Mouse (Mus musculus): ENCODE data around the gene Ccp110.
A peak's percentile ranks its signal among the peaks of the same experiment; 100 is the strongest.

Ccp110 gene

GRCm38 (mm10) chr7:118706488-118706887 lies 5.9 kb upstream of the Ccp110 start:
- H3K27me3 ChIP-seq (ENCODE audit: control insufficient read depth, insufficient read depth, low read length, poor library complexity, severe bottlenecking), result no peaks in the 10 kb centered on the region
- DNase-seq (ENCODE audit: low read depth, low spot score), result no peak

GRCm38 (mm10) chr7:118707216-118707615 lies 5.1 kb upstream of the Ccp110 start:
- DNase-seq (ENCODE audit: low read depth, low spot score), result no peak
- Histone ChIP-seq H3K36me3 (ENCODE audit: control insufficient read depth, insufficient read depth, low read length, poor library complexity, severe bottlenecking) (no peaks in the 10 kb centered on the region), H3K27me3 (ENCODE audit: control insufficient read depth, insufficient read depth, low read length, poor library complexity, severe bottlenecking) (no peaks in the 10 kb centered on the region)

More at GRCm38 (mm10) chr7:118706488-118706887, 5.9 kb upstream of the Ccp110 start:
- no peaks in the 10 kb centered on the region for H3K36me3 ChIP-seq (ENCODE audit: control insufficient read depth, insufficient read depth, low read length, poor library complexity, severe bottlenecking)

- no peaks in the 10 kb centered on the region for H3K27me3 ChIP-seq (ENCODE audit: control insufficient read depth, insufficient read depth, low read length, poor library complexity, severe bottlenecking)
- DNase-seq (ENCODE audit: low read depth, low spot score), result no peak
- H3K36me3 ChIP-seq (ENCODE audit: control insufficient read depth, insufficient read depth, low read length, poor library complexity, severe bottlenecking), result no peaks in the 10 kb centered on the region
Measured at GRCm38 (mm10) chr7:118708002-118708401, 4.3 kb upstream of the Ccp110 start.

DNA sequence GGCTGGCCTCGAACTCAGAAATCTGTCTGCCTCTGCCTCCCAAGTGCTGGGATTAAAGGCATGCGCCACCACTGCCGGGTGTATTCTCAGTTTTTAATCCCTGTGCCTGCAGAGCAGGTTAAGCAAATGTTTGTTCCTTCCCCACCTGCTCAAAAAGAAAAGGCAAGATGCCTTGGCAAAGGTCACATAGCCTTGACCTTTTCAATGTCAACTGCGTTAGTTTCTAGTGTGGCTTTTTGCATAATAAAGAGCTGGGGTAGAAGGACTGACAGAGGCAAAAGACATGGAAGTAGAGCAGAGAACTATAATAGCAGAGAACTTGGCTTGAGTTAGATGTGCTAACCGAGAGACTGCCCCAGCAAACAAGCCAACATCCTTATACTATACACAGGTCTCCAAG lies 1.6 kb upstream of the Ccp110 start:
- no peaks in the 10 kb centered on the region for H3K36me3 ChIP-seq (ENCODE audit: control insufficient read depth, insufficient read depth, low read length, poor library complexity, severe bottlenecking)
- no peak for DNase-seq (ENCODE audit: low read depth, low spot score)
- H3K27me3 ChIP-seq (ENCODE audit: control insufficient read depth, insufficient read depth, low read length, poor library complexity, severe bottlenecking), result no peaks in the 10 kb centered on the region

- Histone ChIP-seq H3K27me3 (ENCODE audit: control insufficient read depth, insufficient read depth, low read length, poor library complexity, severe bottlenecking) (no peaks in the 10 kb centered on the region), H3K36me3 (ENCODE audit: control insufficient read depth, insufficient read depth, low read length, poor library complexity, severe bottlenecking) (no peaks in the 10 kb centered on the region)
- DNase-seq (ENCODE audit: low read depth, low spot score), result no peak
Measured at GRCm38 (mm10) chr7:118714873-118715272, 2.5 kb downstream of the Ccp110 start.

- Histone ChIP-seq H3K27me3 (ENCODE audit: control insufficient read depth, insufficient read depth, low read length, poor library complexity, severe bottlenecking) (no peaks in the 10 kb centered on the region), H3K36me3 (ENCODE audit: control insufficient read depth, insufficient read depth, low read length, poor library complexity, severe bottlenecking) (no peaks in the 10 kb centered on the region)
- no peak for DNase-seq (ENCODE audit: low read depth, low spot score)
Measured at GRCm38 (mm10) chr7:118718066-118718465, 5.7 kb downstream of the Ccp110 start.

GRCm38 (mm10) chr7:118723927-118724326 lies 11.6 kb downstream of the Ccp110 start:
- Histone ChIP-seq H3K36me3 (ENCODE audit: control insufficient read depth, insufficient read depth, low read length, poor library complexity, severe bottlenecking) (no peaks in the 10 kb centered on the region), H3K27me3 (ENCODE audit: control insufficient read depth, insufficient read depth, low read length, poor library complexity, severe bottlenecking) (no peaks in the 10 kb centered on the region)
- no peak for DNase-seq (ENCODE audit: low read depth, low spot score)

- no peaks in the 10 kb centered on the region for H3K36me3 ChIP-seq (ENCODE audit: control insufficient read depth, insufficient read depth, low read length, poor library complexity, severe bottlenecking)
- H3K27me3 ChIP-seq (ENCODE audit: control insufficient read depth, insufficient read depth, low read length, poor library complexity, severe bottlenecking), result no peaks in the 10 kb centered on the region
Measured at GRCm38 (mm10) chr7:118725459-118725858, 13.1 kb downstream of the Ccp110 start.

GRCm38 (mm10) chr7:118728846-118729587 lies 16.7 kb downstream of the Ccp110 start:
- no peak for DNase-seq (ENCODE audit: low read depth, low spot score)
- no peaks in the 10 kb centered on the region for H3K36me3 ChIP-seq (ENCODE audit: control insufficient read depth, insufficient read depth, low read length, poor library complexity, severe bottlenecking)
- H3K27me3 ChIP-seq (ENCODE audit: control insufficient read depth, insufficient read depth, low read length, poor library complexity, severe bottlenecking), result no peaks in the 10 kb centered on the region

More at GRCm38 (mm10) chr7:118725459-118725858, 13.1 kb downstream of the Ccp110 start:
- no peak for DNase-seq (ENCODE audit: low read depth, low spot score)

- 0 out of 2 replicates have a peak, but pooled peaks cover 2% of the 10 kb centered on the region for H3K36me3 ChIP-seq (ENCODE audit: control insufficient read depth, insufficient read depth, low read length, poor library complexity, severe bottlenecking)
- DNase-seq (ENCODE audit: low read depth, low spot score), result no peak
- H3K27me3 ChIP-seq (ENCODE audit: control insufficient read depth, insufficient read depth, low read length, poor library complexity, severe bottlenecking), result no peaks in the 10 kb centered on the region
Measured at GRCm38 (mm10) chr7:118731781-118732180, 19.4 kb downstream of the Ccp110 start.

GRCm38 (mm10) chr7:118733225-118733624 lies 20.9 kb downstream of the Ccp110 start:
- no peaks in the 10 kb centered on the region for H3K27me3 ChIP-seq (ENCODE audit: control insufficient read depth, insufficient read depth, low read length, poor library complexity, severe bottlenecking)
- DNase-seq (ENCODE audit: low read depth, low spot score), result no peak
- H3K36me3 ChIP-seq (ENCODE audit: control insufficient read depth, insufficient read depth, low read length, poor library complexity, severe bottlenecking), result 0 out of 2 replicates have a peak, but pooled peaks cover 2% of the 10 kb centered on the region

DNA sequence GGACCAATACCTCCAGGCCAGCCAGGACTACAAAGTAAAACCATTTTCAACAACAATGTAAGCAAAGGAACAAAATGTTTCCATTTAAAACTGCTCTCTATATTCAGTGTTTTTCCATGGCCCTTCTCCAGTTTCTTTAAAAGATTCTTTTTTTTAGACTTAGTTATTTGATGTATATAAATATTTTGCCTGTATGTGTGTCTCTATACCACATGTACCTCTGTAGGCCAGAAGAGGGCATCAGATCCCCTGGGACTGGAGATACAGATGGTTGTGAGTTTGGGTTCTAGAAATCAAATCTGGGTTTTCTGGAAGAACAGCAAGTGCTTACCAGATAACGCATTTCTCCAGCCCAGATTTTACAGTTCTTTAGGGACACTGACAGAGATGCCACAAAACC lies 26.4 kb downstream of the Ccp110 start:
- 0 out of 2 replicates have a peak, but pooled peaks cover 2% of the 10 kb centered on the region for H3K36me3 ChIP-seq (ENCODE audit: control insufficient read depth, insufficient read depth, low read length, poor library complexity, severe bottlenecking)
- no peaks in the 10 kb centered on the region for H3K27me3 ChIP-seq (ENCODE audit: control insufficient read depth, insufficient read depth, low read length, poor library complexity, severe bottlenecking)
- DNase-seq (ENCODE audit: low read depth, low spot score), result peak; percentile 25

DNA sequence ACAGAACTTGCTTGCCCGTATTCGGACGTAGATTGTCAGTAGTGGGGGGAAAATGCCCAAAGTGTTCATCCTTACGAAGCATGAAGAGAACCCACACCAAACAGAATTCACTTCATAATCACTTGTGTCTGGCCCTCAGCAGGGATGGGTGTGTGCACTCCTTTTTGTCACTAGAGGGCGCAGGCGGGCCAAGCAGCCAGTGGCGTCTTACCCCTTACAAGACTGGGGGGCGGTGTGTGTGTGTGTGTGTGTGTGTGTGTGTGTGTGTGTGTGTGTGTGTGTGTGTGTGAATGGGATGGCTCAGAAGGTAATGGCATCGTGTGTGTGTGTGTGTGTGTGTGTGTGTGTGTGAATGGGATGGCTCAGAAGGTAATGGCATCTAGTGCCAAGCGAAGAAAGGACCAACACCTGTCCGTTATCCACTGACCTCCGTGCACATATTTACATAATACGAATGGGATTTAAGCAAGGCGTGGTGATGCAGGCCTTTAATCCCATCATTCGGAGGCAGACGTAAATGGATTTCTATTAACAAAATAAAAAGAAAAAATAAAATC lies 27.7 kb downstream of the Ccp110 start, which contains the start of gene Vps35l:
Gene Vps35l, plus strand, starts transcription at position 252 of the 557 bp plus-strand sequence.
- no peaks in the 10 kb centered on the region for H3K27me3 ChIP-seq (ENCODE audit: control insufficient read depth, insufficient read depth, low read length, poor library complexity, severe bottlenecking)
- DNase-seq (ENCODE audit: low read depth, low spot score), result peak; percentile 92
- peaks cover 2% of the 10 kb centered on the region; the same call in 1 of the 2 replicates for H3K36me3 ChIP-seq (ENCODE audit: control insufficient read depth, insufficient read depth, low read length, poor library complexity, severe bottlenecking)

DNA sequence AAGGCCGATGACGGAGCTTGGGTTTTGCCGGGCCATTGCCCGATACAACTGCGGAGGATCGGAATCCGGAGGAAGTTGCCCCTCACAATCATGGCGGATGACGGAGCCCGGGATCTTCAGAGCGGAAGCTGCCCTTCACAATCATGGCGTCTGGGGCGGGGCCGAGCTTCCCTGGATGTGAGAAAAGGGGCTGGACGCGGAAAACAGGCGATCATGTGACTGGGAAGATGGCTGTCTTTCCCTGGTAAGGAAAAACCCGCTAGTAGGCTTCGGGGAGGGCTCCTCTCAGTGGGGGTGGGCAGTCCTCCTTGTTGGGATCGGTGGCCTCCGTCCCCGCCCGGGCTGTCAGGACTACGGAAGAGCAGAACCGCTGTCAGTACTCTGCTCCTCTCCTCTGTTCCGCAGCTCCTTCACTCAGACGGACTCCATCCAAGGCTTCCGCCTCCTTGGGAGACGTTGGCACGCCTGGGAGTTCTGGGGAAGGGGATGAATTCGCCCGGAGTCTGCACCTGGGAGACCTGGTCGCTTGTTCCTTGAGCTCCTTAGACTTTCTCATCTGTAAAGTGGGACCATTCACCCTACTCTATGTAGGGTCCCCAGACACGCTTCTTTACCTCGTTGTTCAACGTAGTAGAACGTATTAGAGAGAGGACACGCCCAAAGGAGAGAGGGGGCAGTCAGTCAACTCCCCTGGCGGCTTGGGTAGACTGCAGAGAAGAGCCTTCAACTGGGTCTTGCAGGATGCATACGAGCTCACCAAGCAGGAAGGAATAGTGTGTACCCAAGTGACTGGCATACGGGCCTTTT lies 28.4 kb downstream of the Ccp110 start:
- DNase-seq (ENCODE audit: low read depth, low spot score), result peak; percentile 96
- Histone ChIP-seq H3K27me3 (ENCODE audit: control insufficient read depth, insufficient read depth, low read length, poor library complexity, severe bottlenecking) (no peaks in the 10 kb centered on the region), H3K36me3 (ENCODE audit: control insufficient read depth, insufficient read depth, low read length, poor library complexity, severe bottlenecking) (peaks cover 1% of the 10 kb centered on the region; the same call in 1 of the 2 replicates)

DNA sequence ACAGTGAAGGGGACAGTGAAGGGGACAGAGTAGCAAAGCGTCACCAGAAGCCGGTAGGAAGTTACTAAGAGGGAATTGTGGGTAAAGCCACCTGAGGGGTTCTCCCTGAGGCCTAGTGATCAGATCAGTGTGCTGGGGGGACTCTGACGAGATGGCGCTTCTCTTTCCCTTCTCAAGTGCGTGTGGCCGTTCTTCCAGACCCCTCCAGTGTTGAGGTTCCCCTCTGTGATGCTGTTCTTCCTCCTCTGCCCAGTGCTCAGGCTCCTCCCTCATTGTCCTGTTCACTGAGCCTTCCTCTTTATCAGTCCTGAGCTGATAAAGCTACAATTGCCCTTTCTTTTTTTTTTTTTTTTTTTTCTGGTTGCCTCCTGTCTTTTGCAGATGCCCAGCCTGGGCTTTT lies 29.9 kb downstream of the Ccp110 start:
- Histone ChIP-seq H3K36me3 (ENCODE audit: control insufficient read depth, insufficient read depth, low read length, poor library complexity, severe bottlenecking) (peaks cover 2% of the 10 kb centered on the region; the same call in 1 of the 2 replicates), H3K27me3 (ENCODE audit: control insufficient read depth, insufficient read depth, low read length, poor library complexity, severe bottlenecking) (no peaks in the 10 kb centered on the region)
- DNase-seq (ENCODE audit: low read depth, low spot score), result no peak
